ENCODE assay signal across 26 mouse cellular contexts in the genomic region with DNA sequence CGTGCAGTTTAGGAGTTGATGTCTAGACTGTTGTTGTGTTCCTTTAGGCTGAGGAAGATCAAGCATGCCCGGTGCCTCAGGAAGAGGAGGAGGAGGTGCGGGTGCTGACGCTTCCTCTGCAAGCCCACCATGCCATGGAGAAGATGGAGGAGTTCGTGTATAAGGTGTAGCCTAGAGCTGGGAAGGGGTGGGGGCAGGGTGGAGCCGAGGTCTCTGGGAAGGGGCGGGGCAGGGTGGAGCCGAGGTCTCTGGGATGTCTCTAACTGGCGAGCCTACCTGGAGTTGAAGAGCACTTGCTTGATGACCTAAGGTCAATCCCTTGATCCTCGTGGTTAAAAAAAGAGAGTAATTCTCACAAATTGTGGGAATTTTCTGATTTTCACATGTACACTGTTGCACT. TPM values are rescaled to one million over a fixed set of nuclear protein-coding genes. Genes with fewer than 3 reads are reported as not detected.
DNase-seq lines count a peak whose midpoint lies in the region; ATAC-seq and TF ChIP-seq lines count a peak whose summit lies in the region.
"Had no signal": no experiment of that assay in that cellular context is flagged by ENCODE, and none has a peak within 500 bp of the region (broad histone marks: within the 10 kb centered on the region; RNA-seq: fewer than 3 reads in every experiment).

No protein-coding gene starts in this region.

- in situ Hi-C loops in ES-E14 (cut with MboI; ENCODE audit: low sequenced_read_pairs in 2 of 2, unreplicated experiment in 2 of 2), result no loop called here

- H3K27ac ChIP-seq in heart, embryonic 13.5 days (replicated peaks), result no peak overlapping the region
- H3K27ac ChIP-seq in ES-E14 (ENCODE audit: insufficient read depth, low read depth, low read length, poor library complexity, severe bottlenecking), result peak overlapping the region; percentile 34; the same call in 1 of the 2 replicates
- H3K27ac ChIP-seq: gastrocnemius, adult 2 months had no signal

- no peak overlapping the region for H3K9ac ChIP-seq in heart, embryonic 13.5 days
- H3K9ac ChIP-seq in ES-E14 (ENCODE audit: insufficient read depth, low read depth, low read length, poor library complexity, severe bottlenecking), result peak overlapping the region; percentile 1; the same call in 1 of the 2 replicates
- H3K9ac ChIP-seq: forebrain, postnatal 0 days had no signal

- H3K27me3 ChIP-seq in heart, embryonic 13.5 days (replicated peaks), result no peaks in the 10 kb centered on the region

- DNase-seq in heart, adult 9 months (ENCODE audit: low spot score in 2 of 2), result no peak
- DNase-seq in ES-E14 (ENCODE audit: low read depth, low spot score), result no peak
- peak; percentile 93 for DNase-seq in liver
- peak; percentile 50 to 62 for DNase-seq in spleen, postnatal 10 days (ENCODE audit: low spot score in 2 of 2)
- DNase-seq in kidney, adult 9 months, result no peak
- DNase-seq in lung, postnatal 10 days, result no peak
- DNase-seq in thymus, postnatal 25 days, result no peak
- DNase-seq: adrenal gland, adult 2 months; cerebellum, adult 11-12 months; forebrain, postnatal 0 days; gastrocnemius, adult 2 months; heart, adult 11 months; kidney, adult 2 months; kidney, postnatal 25 days; retina, postnatal 1 day; right cerebral cortex, postnatal 4 days had no signal

- H3K4me1 ChIP-seq in heart, embryonic 13.5 days, result peaks cover 57% of the 10 kb centered on the region
- H3K4me1 ChIP-seq in ES-E14 (ENCODE audit: control insufficient read depth in 2 of 2, insufficient read depth in 2 of 2, low read length in 2 of 2, poor library complexity in 1 of 2), result peaks cover 15 to 21% of the 10 kb centered on the region in 2 experiments; a peak in 3 of 4 replicates

- H3K9me3 ChIP-seq in heart, embryonic 13.5 days, result no peaks in the 10 kb centered on the region
- H3K9me3 ChIP-seq in ES-E14 (ENCODE audit: control insufficient read depth, insufficient read depth, low read depth, low read length), result no peaks in the 10 kb centered on the region

- peak overlapping the region; percentile 20; the same call in 1 of the 2 replicates for H3K4me2 ChIP-seq in heart, embryonic 13.5 days

- peaks cover 62% of the 10 kb centered on the region for H3K36me3 ChIP-seq in heart, embryonic 13.5 days
- peaks cover 40% of the 10 kb centered on the region for H3K36me3 ChIP-seq in ES-E14 (ENCODE audit: control insufficient read depth, insufficient read depth, low read length, poor library complexity, severe bottlenecking)

- WGBS in heart, embryonic 13.5 days, result 70% methylated on average over 10 of the region's 10 CpGs

- no peak overlapping the region for H3K4me3 ChIP-seq in heart, embryonic 13.5 days
- H3K4me3 ChIP-seq in ES-E14 (ENCODE audit: insufficient read depth in 1 of 2, low read depth in 1 of 2, low read length in 2 of 2, poor library complexity in 1 of 2, severe bottlenecking in 1 of 2), result no peak overlapping the region; a peak in 1 of 4 replicates
- H3K4me3 ChIP-seq: gastrocnemius, adult 2 months had no signal

- no peak for ATAC-seq in heart, embryonic 13.5 days (ENCODE audit: extremely low read depth, insufficient number of reproducible peaks, low FRiP score, low TSS enrichment)
- ATAC-seq: forebrain, postnatal 0 days; hindbrain, embryonic 16.5 days; lung, postnatal 0 days; midbrain, embryonic 16.5 days had no signal

TF ChIP-seq in ES-E14, 5 proteins besides CTCF, POLR2A, EP300 and RAD21:
- TF ChIP-seq ZC3H11A (IDR thresholded peaks at IDR 0.05; ENCODE audit: borderline replicate concordance, low read depth, low read length) (no peak), CHD2 (IDR thresholded peaks at IDR 0.05; ENCODE audit: low read depth, low read length) (no peak), ZNF384 (IDR thresholded peaks at IDR 0.05; ENCODE audit: low read depth, low read length) (no peak), HCFC1 (IDR thresholded peaks at IDR 0.05; ENCODE audit: borderline replicate concordance, insufficient read depth, low read length) (no peak), MAFK (IDR thresholded peaks at IDR 0.05; ENCODE audit: insufficient read depth, low read depth, low read length) (no peak)

RNA-seq across cellular contexts. Expression of a gene that starts 8.7 kb away (rescaled TPM):
- 133 and 134 TPM in 2 replicates for polyA plus RNA-seq in heart, embryonic 13.5 days (2015; fragmentation: Nextera tagmentation; extraction: Ambion mirVana)
- total RNA-seq in ES-E14 (2012; rRNA removed), result 80.6 and 88.0 TPM in 2 replicates

RNA-seq across cellular contexts. Expression of a gene that starts 18.6 kb away (rescaled TPM):
- 37.8 and 44.7 TPM in 2 replicates for polyA plus RNA-seq in heart, embryonic 13.5 days (2015; fragmentation: Nextera tagmentation; extraction: Ambion mirVana)
- total RNA-seq in ES-E14 (2012; rRNA removed), result 186 and 305 TPM in 2 replicates

RNA-seq across cellular contexts. Expression of a gene that starts 31.4 kb away (rescaled TPM):
- polyA plus RNA-seq in heart, embryonic 13.5 days (2015; fragmentation: Nextera tagmentation; extraction: Ambion mirVana), result 15.9 and 19.9 TPM in 2 replicates
- total RNA-seq in ES-E14 (2012; rRNA removed), result 21.8 and 22.7 TPM in 2 replicates

RNA-seq across cellular contexts. Expression of a gene that starts 38.2 kb away (rescaled TPM):
- polyA plus RNA-seq in heart, embryonic 13.5 days (2015; fragmentation: Nextera tagmentation; extraction: Ambion mirVana), result not detected in 2 replicates
- total RNA-seq in ES-E14 (2012; rRNA removed), result 0.22 TPM in 1 of 2 replicates, not detected in the other
- total RNA-seq: adrenal gland, adult 2 months; forebrain, postnatal 0 days; gastrocnemius, adult 2 months; heart, postnatal 25 days; layer of hippocampus, postnatal 14 days; left cerebral cortex, postnatal 10 days; megakaryocyte, adult 5-6 weeks had no signal
- polyA plus RNA-seq: adrenal gland, adult 2 months; embryonic facial prominence, embryonic 11.5 days; forebrain, postnatal 0 days; limb, embryonic 14.5 days; midbrain, embryonic 16.5 days had no signal

Comparison
In these comparisons a context has a peak if more than half of its experiments do, and no peak if none do; other contexts are left out.
1. DNase-seq: peak in liver (single experiment) and spleen, postnatal 10 days (2 of 2); none in heart, adult 9 months (0 of 2), ES-E14 (single experiment), kidney, adult 9 months (single experiment), lung, postnatal 10 days (single experiment) and thymus, postnatal 25 days (single experiment).